Mouse (Mus musculus) liver, embryonic 18 days (tissue): ENCODE results near the gene Gm17027. TPM values are rescaled to one million over a fixed set of nuclear protein-coding genes. Genes with fewer than 3 reads are reported as not detected.

ENCODE experiments used
- polyA plus RNA-seq: library from polyadenylated mRNA; depleted of rRNA; stranded (reverse); fragments of >200 nt; gene quantifications from 2 replicates; pipeline ENCODE4 v1.2.3, GENCODE M21; 2012; rRNA removed

Gm17027 gene
- not detected in 2 replicates for polyA plus RNA-seq

DNA sequence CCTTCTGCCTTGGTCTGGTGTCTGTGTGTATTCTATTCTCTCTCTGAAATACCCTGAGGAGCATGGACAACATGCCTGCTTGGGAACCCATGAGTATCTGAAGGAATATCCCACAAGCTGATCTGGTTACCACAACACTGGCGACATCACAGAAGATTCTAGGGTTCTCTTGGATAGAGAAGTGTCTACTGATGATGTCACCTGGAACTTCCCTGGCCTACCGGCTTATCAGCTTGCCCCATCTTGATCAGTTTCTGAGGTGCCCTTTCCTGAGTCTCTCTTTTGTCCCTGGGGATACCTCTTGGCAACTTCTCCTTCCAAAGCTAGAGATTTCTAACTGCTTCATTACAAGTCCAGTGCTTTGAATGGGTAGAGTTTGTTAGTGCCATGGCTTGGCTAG, at the start of gene Gm17027:
Gm17027 (minus strand) TSS at position 101 of the 400 bp plus-strand sequence.

DNA sequence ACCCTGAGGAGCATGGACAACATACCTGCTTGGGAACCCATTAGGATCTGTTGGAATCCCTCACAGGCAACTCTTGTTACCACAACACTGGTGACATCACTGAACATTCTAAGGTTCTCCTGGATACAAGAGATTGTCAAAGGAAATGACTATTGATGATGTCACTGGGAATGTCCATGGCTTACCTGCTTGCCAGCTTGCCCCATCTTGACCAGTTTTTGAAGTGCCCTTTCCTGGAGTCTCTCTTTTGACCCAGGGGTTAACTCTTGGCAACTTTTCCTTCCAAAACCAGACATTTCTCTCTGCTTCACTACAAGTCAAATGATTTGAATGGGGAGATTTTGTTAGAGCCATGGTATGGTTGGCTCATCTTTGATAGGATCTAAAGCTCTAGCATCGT, 28.3 kb upstream of the Gm17027 start, which contains the start of gene Gm3573:
Gm3573 (minus strand) TSS at position 101 of the 400 bp plus-strand sequence.

DNA sequence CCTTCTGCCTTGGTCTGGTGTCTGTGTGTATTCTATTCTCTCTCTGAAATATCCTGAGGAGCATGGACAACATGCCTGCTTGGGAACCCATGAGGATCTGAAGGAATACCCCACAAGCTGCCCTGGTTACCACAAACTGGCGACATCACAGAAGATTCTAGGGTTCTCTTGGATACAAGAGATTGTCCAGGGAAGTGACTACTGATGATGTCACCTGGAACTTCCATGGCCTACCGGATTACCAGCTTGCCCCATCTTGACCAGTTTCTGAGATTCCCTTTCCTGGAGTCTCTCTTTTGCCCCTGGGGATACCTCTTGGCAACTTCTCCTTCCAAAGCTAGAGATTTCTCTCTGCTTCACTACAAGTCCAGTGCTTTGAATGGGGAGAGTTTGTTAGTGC, 45.2 kb downstream of the Gm17027 start, which contains the start of gene Gm7951:
Gm7951 (minus strand) TSS at position 101 of the 400 bp plus-strand sequence.

Other genes starting within 250 kb of the Gm17027 start
- not detected in 2 replicates for gene 1700049E17Rik1, start 237.7 kb downstream of the Gm17027 start, polyA plus RNA-seq
- not detected in 2 replicates for gene 1700024B05Rik, start 218.6 kb downstream of the Gm17027 start, polyA plus RNA-seq
- gene Gm6401, start 194.7 kb downstream of the Gm17027 start, polyA plus RNA-seq, result not detected in 2 replicates
- not detected in 2 replicates for gene Gm3543, start 179.3 kb downstream of the Gm17027 start, polyA plus RNA-seq
- gene Gm7951, start 45.3 kb downstream of the Gm17027 start, polyA plus RNA-seq, result not detected in 2 replicates
- not detected in 2 replicates for gene Gm3573, start 28.2 kb upstream of the Gm17027 start, polyA plus RNA-seq
- not detected in 2 replicates for gene Gm17026, start 97.4 kb upstream of the Gm17027 start, polyA plus RNA-seq
- not detected in 2 replicates for gene Gm9611, start 134.7 kb upstream of the Gm17027 start, polyA plus RNA-seq
- gene Gm7995, start 147.6 kb upstream of the Gm17027 start, polyA plus RNA-seq, result not detected in 2 replicates